Mouse (Mus musculus) adrenal gland, postnatal 36 days (tissue): ENCODE measurements around the gene Olfr1215. TPM values are rescaled to one million over a fixed set of nuclear protein-coding genes. Genes with fewer than 3 reads are reported as not detected.
A peak's percentile ranks its signal among the peaks of the same experiment; 100 is the strongest.

Experiments used
- DNase-seq, 2 experiments: peaks; one replicate each; pipeline ENCODE4 v3.0.0; 2021; ENCODE audit warnings: mixed read lengths in 1 of 2
- long read RNA-seq, 2 experiments: library from polyadenylated mRNA; stranded (forward); transcript quantifications; one replicate each; pipeline ENCODE4 v2.0.0; 2021; ENCODE audit warnings: borderline sequencing depth in 2 of 2
- total RNA-seq, 2 experiments: library from RNA; stranded (reverse); gene quantifications; 2 replicates each; pipeline ENCODE4 v1.2.3; 2021

Gene Olfr1215
- total RNA-seq = not detected
- long read RNA-seq, experiment 1 = 0 reads
- long read RNA-seq, experiment 2 = 0 reads

- DNase-seq = no peak
These were observed at the start of gene Olfr1215 for GRCm38 (mm10) chr2:89006873-89007272. Olfr1215 (minus strand) TSS chr2:89006973.

GRCm38 (mm10) chr2:89031965-89032364, 25.2 kb upstream of the Olfr1215 start, which contains the start of gene Olfr1217:
Olfr1217 (minus strand) TSS chr2:89032065.
- DNase-seq = no peak

GRCm38 (mm10) chr2:89021436-89021835, 14.7 kb upstream of the Olfr1215 start:
- peak; percentile 8 to 37 for DNase-seq

- no peak for DNase-seq
These were observed 11.5 kb upstream of the Olfr1215 start, which contains the start of gene Olfr1216 for GRCm38 (mm10) chr2:89018240-89018639. Olfr1216 (minus strand) TSS chr2:89018340.

DNA sequence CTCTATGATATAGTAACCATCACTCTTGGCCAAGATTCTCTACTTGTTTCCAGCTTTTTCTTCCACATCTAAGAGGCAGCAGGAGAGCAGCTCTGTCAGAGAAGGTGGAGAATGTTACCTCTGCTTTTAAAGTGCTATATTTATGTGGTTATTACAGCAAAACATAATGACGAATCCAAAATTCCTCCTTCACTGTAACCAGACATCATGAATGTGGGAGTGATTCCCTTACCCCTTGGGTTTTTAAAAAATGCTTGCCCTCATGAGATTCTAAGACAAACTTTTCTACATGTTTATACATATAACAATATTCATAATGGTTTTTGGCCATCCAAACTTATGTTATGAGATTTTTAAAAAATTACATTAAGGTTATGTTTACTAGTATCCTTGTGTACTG, 14.2 kb downstream of the Olfr1215 start, which contains the start of gene Olfr1214:
TSS of gene Olfr1214 (minus strand) at position 101 of the 400 bp plus-strand sequence.
- DNase-seq = no peak

GRCm38 (mm10) chr2:88980181-88980580, 26.6 kb downstream of the Olfr1215 start, which contains the start of gene Gm13762:
Gm13762 (minus strand) TSS chr2:88980281.
- no peak for DNase-seq

GRCm38 (mm10) chr2:88953669-88954068, 53.1 kb downstream of the Olfr1215 start, which contains the start of gene Olfr1212:
Olfr1212 (plus strand) TSS chr2:88953969.
- no peak for DNase-seq

Other genes starting within 250 kb of the Olfr1215 start
- gene Olfr1199, start 246.5 kb downstream of the Olfr1215 start, total RNA-seq = not detected
- not detected for gene Olfr1200, start 236.5 kb downstream of the Olfr1215 start, total RNA-seq
- gene Olfr1201, start 213.9 kb downstream of the Olfr1215 start, total RNA-seq = not detected
- not detected for gene Olfr1202, start 192.5 kb downstream of the Olfr1215 start, total RNA-seq
- gene Olfr1205, start 177.2 kb downstream of the Olfr1215 start, total RNA-seq = not detected
- gene Olfr1204, start 157.7 kb downstream of the Olfr1215 start, total RNA-seq = not detected
- gene Olfr1206, start 143.7 kb downstream of the Olfr1215 start, total RNA-seq = not detected
- gene Olfr1208, start 104.7 kb downstream of the Olfr1215 start, total RNA-seq = not detected
- not detected for gene Olfr1209, start 91.8 kb downstream of the Olfr1215 start, total RNA-seq
- gene Olfr1211, start 68.9 kb downstream of the Olfr1215 start, total RNA-seq = not detected
- not detected for gene Olfr1212, start 53.0 kb downstream of the Olfr1215 start, total RNA-seq
- gene Gm13762, start 26.7 kb downstream of the Olfr1215 start, total RNA-seq = not detected
- not detected for gene Olfr1214, start 14.3 kb downstream of the Olfr1215 start, total RNA-seq
- gene Olfr1216, start 11.4 kb upstream of the Olfr1215 start, total RNA-seq = not detected
- gene Olfr1217, start 25.1 kb upstream of the Olfr1215 start, total RNA-seq = not detected
- not detected for gene Olfr1218, start 54.2 kb upstream of the Olfr1215 start, total RNA-seq
- not detected for gene Olfr1219, start 76.5 kb upstream of the Olfr1215 start, total RNA-seq
- gene Olfr1220, start 99.9 kb upstream of the Olfr1215 start, total RNA-seq = not detected
- not detected for gene Olfr1221, start 110.3 kb upstream of the Olfr1215 start, total RNA-seq
- not detected for gene Olfr1222, start 126.1 kb upstream of the Olfr1215 start, total RNA-seq
- not detected for gene Olfr1223, start 144.6 kb upstream of the Olfr1215 start, total RNA-seq
- gene Olfr1224-ps1, start 157.1 kb upstream of the Olfr1215 start, total RNA-seq = not detected
- gene Olfr1225, start 167.7 kb upstream of the Olfr1215 start, total RNA-seq = not detected
- not detected for gene Olfr1226, start 193.1 kb upstream of the Olfr1215 start, total RNA-seq
- gene Olfr1228, start 247.1 kb upstream of the Olfr1215 start, total RNA-seq = not detected